Mouse (Mus musculus) forebrain, postnatal 0 days (tissue): ENCODE data around the gene Myh9. TPM values are rescaled to one million over a fixed set of nuclear protein-coding genes. Genes with fewer than 3 reads are reported as not detected.
"Not testable (repeated sequence)": the region's sequence is repeated elsewhere in the genome, so short reads cannot be mapped to it uniquely, and the experiment has no call there.

Experiments
- ATAC-seq: fragments of 200-750 bp; cut with Nextera tagmentation; 2 replicates; pipeline ENCODE4 v1.8.0; 2017; ENCODE audit warnings: mild to moderate bottlenecking, moderate library complexity
- DNase-seq: peaks from one replicate; pipeline ENCODE4 v3.0.0-alpha.2; 2015
- H3K27ac ChIP-seq: fragments of 300-500 bp; sonication (generic); 2 replicates; pipeline ENCODE4 v1.5.1; 2014; ENCODE audit warnings: low read depth, mild to moderate bottlenecking, antibody characterized with exemption, low read length, moderate library complexity, mixed read lengths
- H3K27me3 ChIP-seq: fragments of 300-500 bp; sonication (generic); 2 replicates; pipeline ENCODE4 v1.6.1; 2014; ENCODE audit warnings: mild to moderate bottlenecking, low read length, mixed read lengths; ENCODE audit not compliant: insufficient read depth
- H3K36me3 ChIP-seq: fragments of 300-500 bp; sonication (generic); 2 replicates; pipeline ENCODE4 v1.6.1; 2014; ENCODE audit warnings: mild to moderate bottlenecking, moderate library complexity; ENCODE audit not compliant: insufficient read depth
- H3K4me1 ChIP-seq: fragments of 300-500 bp; sonication (generic); 2 replicates; pipeline ENCODE4 v1.6.1; 2014; ENCODE audit warnings: antibody characterized with exemption; ENCODE audit not compliant: insufficient read depth
- H3K4me2 ChIP-seq: fragments of 300-500 bp; sonication (generic); 2 replicates; pipeline ENCODE4 v1.6.1; 2014; ENCODE audit warnings: low read depth, mild to moderate bottlenecking, moderate library complexity
- H3K4me3 ChIP-seq: fragments of 300-500 bp; sonication (generic); 2 replicates; pipeline ENCODE4 v1.5.1; 2014; ENCODE audit warnings: low read depth, low read length, mixed read lengths
- H3K9ac ChIP-seq: fragments of 300-500 bp; sonication (generic); 2 replicates; pipeline ENCODE4 v1.6.1; 2014; ENCODE audit warnings: mild to moderate bottlenecking
- H3K9me3 ChIP-seq: fragments of 300-500 bp; sonication (generic); 2 replicates; pipeline ENCODE4 v1.6.1; 2016; ENCODE audit warnings: low read length
- CTCF ChIP-seq: sonication (generic); IDR thresholded peaks from 2 replicates; pipeline ENCODE4 v1.5.1; 2016; ENCODE audit warnings: antibody characterized with exemption, control low read depth, low read depth
- WGBS: fragments of 180-500 bp; shearing (Covaris S2); extraction: QIAGEN DNeasy Blood & Tissue Kit; methylation state at CpG from one replicate; pipeline ENCODE4 v1.1.7; 2014; 5-methylcytosine and 5-hydroxymethylcytosine counted together
- polyA plus RNA-seq: library from polyadenylated mRNA; unstranded; fragments of >200 nt; fragmentation: Nextera tagmentation; extraction: Ambion mirVana; gene quantifications from 2 replicates; pipeline ENCODE4 v1.2.1, GENCODE M21; 2015
- total RNA-seq: library from RNA; depleted of rRNA; stranded (reverse); fragments of >200 nt; gene quantifications from 2 replicates; pipeline ENCODE4 v1.2.3, GENCODE M21; 2014; rRNA removed

Myh9 gene
- total and polyA plus RNA-seq, 2 experiments from 2014 or later = 7.2 to 35.2 TPM

DNA sequence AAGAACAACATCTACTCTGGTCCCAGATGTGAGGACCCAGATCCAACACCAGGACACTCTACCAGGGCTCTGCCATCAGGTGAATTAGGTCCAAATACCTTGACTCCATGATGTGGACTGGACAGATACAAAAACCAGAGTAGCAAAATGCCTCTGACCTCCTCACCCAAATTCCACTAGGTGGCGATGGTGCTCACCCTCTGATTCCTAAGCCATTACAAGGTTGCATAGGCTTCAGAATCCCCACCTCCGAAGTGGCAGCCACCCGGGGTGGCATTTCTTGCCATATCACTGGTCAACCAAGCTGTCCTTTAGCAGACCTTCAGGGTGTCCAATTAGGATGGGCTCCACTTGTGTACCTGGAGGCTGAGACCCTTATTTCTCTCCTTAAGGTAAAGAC is 114.8 kb downstream of the Myh9 start:
- ATAC-seq, H3K4me3 ChIP-seq, H3K9ac ChIP-seq, H3K27ac ChIP-seq, H3K36me3 ChIP-seq, H3K27me3 ChIP-seq, H3K9me3 ChIP-seq, H3K4me2 ChIP-seq, DNase-seq, H3K4me1 ChIP-seq: not testable (repeated sequence)
- TF ChIP-seq CTCF = peak; percentile 51
- 9% methylated on average over 3 of the region's 3 CpGs for WGBS

DNA sequence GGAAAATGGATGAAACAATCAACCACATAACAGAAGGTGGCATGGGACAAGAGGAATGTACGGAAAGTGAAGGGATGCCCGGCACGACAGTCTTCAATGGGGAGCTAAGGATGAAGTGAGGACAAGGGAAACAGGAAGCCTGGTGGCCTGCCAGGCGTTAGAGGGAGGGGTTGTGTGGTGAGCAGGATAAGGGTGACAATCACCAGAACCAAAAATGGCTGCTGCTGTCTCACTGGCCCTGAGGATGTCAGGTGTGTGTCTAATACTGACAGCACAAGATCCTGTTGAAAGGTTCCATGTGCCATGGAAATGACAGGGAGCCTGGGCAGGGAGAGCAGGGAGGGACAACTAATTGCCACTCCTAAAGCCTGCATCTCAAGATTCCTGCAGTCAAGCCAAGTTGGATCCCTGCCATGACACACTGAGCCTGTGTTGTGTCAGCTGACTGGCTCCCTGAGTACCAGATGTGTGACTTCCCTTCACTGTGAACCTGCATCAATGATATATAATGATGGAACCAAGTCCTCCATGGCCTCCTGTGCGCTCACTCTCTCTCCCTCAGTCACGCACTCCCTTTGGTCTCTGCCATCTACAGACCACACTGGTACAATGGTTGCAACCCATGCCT is 116.5 kb downstream of the Myh9 start:
- not testable (repeated sequence) for H3K27me3 ChIP-seq
- peak; percentile 17 for DNase-seq

DNA sequence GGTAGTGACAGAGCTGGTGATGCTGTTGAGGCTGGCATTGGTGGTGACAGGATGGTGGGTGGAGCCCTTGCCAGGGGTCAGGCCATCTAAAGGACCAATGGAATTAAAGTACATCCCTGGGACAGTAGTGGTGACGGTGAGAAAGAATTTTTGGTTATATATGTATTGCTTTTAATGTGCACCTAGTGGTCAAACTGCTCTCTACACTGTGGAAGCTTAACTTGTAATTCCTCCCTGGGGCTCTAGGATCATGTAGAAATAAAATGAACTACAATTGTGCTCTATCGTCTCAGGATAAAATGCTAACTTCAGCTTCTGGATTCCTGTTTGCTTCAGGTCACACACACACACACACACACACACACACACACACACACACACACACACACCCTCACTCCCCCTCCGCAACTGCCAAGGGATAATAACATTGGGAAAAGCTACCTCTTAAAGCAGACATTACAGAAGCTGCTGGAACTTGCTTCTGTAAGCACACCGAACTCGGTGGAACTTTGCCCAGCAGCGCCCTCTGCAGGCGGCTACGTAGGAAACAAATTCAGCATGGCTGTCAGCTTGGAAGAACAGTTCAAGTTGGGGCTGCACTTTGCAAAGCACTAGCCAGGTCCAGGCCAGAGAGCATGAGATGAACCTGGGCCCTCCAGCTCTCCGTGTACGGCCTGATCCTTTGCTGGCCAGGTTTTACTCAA is 117.6 kb downstream of the Myh9 start:
- WGBS = 28% methylated on average over 2 of the region's 10 CpGs
- H3K4me3 ChIP-seq, H3K4me1 ChIP-seq, H3K27me3 ChIP-seq, H3K9me3 ChIP-seq, H3K4me2 ChIP-seq, H3K9ac ChIP-seq, H3K36me3 ChIP-seq, H3K27ac ChIP-seq, DNase-seq: not testable (repeated sequence)
- peak; percentile 74 for ATAC-seq

More for the DNA sequence above, 116.5 kb downstream of the Myh9 start:
- not testable (repeated sequence) for H3K9me3 ChIP-seq, H3K4me1 ChIP-seq, H3K9ac ChIP-seq, ATAC-seq, H3K4me2 ChIP-seq, H3K27ac ChIP-seq, H3K36me3 ChIP-seq, H3K4me3 ChIP-seq
- 77% methylated on average over 6 of the region's 6 CpGs for WGBS

DNA sequence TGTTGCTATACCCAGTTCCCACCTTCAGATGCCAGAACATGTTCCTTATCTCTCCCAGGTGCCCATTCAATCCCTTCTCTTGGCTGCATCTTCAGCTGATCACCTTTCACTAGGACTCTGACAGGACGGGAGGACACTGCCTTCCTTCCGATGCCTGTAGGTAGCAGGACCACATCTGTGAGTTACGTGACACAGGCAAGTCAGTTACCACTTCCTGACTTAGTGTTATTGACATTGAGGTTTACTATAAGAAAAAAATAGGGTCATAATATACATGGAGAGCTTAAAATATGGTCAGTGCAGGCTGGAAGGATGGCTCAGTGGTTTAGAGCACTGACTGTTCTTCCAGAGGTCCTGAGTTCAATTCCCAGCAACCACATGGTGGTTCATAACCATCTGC is 120.5 kb downstream of the Myh9 start:
- not testable (repeated sequence) for H3K4me2 ChIP-seq, H3K9ac ChIP-seq, H3K4me3 ChIP-seq, DNase-seq, H3K9me3 ChIP-seq, H3K27ac ChIP-seq, H3K36me3 ChIP-seq, ATAC-seq, H3K4me1 ChIP-seq, H3K27me3 ChIP-seq
- WGBS = no CpG with 5 or more reads among the region's 3 CpGs

DNA sequence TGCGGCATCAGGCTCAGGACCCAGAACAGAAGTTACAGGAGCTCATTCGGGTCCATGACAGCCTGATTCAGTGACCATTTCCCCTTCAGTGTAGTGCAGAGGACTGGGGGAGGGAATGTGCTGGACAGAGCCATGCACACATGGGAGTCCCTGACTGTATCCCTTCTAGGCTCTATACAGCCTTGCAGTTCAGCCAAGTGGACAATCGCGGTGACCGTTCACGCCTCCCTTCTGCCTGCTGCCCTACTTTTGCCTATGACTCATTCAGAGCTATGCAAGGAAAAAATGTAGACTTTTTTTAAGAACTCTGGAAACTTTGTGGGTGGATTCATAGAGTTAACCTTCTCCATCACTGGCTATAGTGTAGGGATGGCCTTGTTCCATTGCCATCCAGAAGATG is 123.7 kb downstream of the Myh9 start:
- not testable (repeated sequence) for H3K36me3 ChIP-seq, H3K27me3 ChIP-seq, H3K9ac ChIP-seq, H3K27ac ChIP-seq, DNase-seq, H3K4me1 ChIP-seq, H3K4me2 ChIP-seq, H3K4me3 ChIP-seq, H3K9me3 ChIP-seq, ATAC-seq
- WGBS = 89% methylated on average over 2 of the region's 6 CpGs

Other genes with a start within 250 kb of the Myh9 start
- 0.05 TPM in 1 of 2 replicates, not detected in the other for gene Apol10b, start 246.1 kb downstream of the Myh9 start, total RNA-seq
- gene Apol10b, start 246.1 kb downstream of the Myh9 start, polyA plus RNA-seq = not detected in 2 replicates
- gene Gm36245, start 242.9 kb downstream of the Myh9 start, total RNA-seq = not detected in 2 replicates
- not detected in 2 replicates for gene Gm36245, start 242.9 kb downstream of the Myh9 start, polyA plus RNA-seq
- not detected in 2 replicates for gene Apol11b, start 198.9 kb downstream of the Myh9 start, total RNA-seq
- not detected in 2 replicates for gene Apol11b, start 198.9 kb downstream of the Myh9 start, polyA plus RNA-seq
- gene Apol7e, start 143.3 kb downstream of the Myh9 start, total RNA-seq = not detected in 2 replicates
- 0.08 TPM in 1 of 2 replicates, not detected in the other for gene Apol7e, start 143.3 kb downstream of the Myh9 start, polyA plus RNA-seq
- gene Apol9b, start 113.1 kb downstream of the Myh9 start, total RNA-seq = not detected in 2 replicates
- gene Apol9b, start 113.1 kb downstream of the Myh9 start, polyA plus RNA-seq = 0.16 TPM in 1 of 2 replicates, not detected in the other
- gene Apol8, start 85.2 kb downstream of the Myh9 start, total RNA-seq = 0.08 and 2.0 TPM in 2 replicates
- 0.36 and 0.44 TPM in 2 replicates for gene Apol8, start 85.2 kb downstream of the Myh9 start, polyA plus RNA-seq
- 35.8 and 36.5 TPM in 2 replicates for gene Txn2, start 86.8 kb upstream of the Myh9 start, total RNA-seq
- gene Txn2, start 86.8 kb upstream of the Myh9 start, polyA plus RNA-seq = 200 and 227 TPM in 2 replicates
- 24.5 and 26.9 TPM in 2 replicates for gene Foxred2, start 114.5 kb upstream of the Myh9 start, total RNA-seq
- 9.4 and 10.6 TPM in 2 replicates for gene Foxred2, start 114.5 kb upstream of the Myh9 start, polyA plus RNA-seq
- 165 and 167 TPM in 2 replicates for gene Eif3d, start 128.6 kb upstream of the Myh9 start, total RNA-seq
- gene Eif3d, start 128.6 kb upstream of the Myh9 start, polyA plus RNA-seq = 130 and 165 TPM in 2 replicates